Mouse (Mus musculus) G1E-ER4 (cell line): Measurements from ENCODE around the gene Cldn20. TPM values are rescaled to one million over a fixed set of nuclear protein-coding genes. Genes with fewer than 3 reads are reported as not detected.

Experiments used
- GATA1 ChIP-seq: IDR thresholded peaks from one replicate; pipeline ENCODE4 v1.8.0; 2012; ENCODE audit warnings: low read length, inconsistent platforms
- polyA plus RNA-seq: library from polyadenylated mRNA; stranded (reverse); fragments of >175 nt; gene quantifications from 2 replicates; pipeline ENCODE4 v1.2.3, GENCODE M21; 2012

The Cldn20 gene
- not detected in 2 replicates for polyA plus RNA-seq

DNA sequence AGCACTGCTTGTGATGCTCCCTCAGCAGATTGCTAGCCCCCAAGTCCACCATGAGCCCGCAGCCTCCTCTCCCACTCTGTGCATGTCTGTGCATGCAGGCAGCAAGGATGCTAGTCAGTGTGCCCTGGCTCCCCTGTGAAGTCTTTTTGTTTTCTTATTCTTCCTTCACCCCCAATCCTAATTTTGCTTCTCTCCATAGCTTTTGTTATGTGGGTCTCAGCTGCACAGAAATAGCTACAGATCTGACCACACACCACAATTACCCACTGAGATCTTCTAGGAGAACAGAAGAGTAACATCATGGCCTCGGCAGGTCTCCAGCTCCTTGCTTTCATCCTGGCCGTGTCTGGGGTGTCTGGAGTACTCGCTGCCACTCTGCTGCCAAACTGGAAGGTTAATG is at the start of gene Cldn20:
Gene Cldn20 (plus strand): TSS at position 301 of the 400 bp plus-strand sequence.
- TF ChIP-seq GATA1, result no peak

DNA sequence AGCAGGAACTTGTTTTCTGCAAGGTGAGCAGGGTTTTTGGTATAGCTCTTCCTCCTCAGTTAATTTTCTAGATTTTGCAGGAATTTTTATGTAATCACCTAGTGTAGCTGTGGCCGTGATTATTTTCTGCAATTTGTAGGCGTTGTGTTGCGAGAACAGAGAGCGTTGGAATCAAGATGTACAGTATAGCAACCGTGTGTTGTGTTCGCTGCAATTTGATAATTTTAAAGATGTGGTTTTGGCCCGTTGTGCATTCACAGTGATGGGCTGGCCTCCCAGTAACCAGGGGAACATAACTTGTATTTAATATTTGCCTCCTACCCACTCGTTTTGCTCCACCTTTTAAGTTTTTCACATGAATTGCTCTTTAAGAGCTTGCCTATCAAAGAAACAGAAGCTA is 49.3 kb upstream of the Cldn20 start:
- TF ChIP-seq GATA1, result no peak

DNA sequence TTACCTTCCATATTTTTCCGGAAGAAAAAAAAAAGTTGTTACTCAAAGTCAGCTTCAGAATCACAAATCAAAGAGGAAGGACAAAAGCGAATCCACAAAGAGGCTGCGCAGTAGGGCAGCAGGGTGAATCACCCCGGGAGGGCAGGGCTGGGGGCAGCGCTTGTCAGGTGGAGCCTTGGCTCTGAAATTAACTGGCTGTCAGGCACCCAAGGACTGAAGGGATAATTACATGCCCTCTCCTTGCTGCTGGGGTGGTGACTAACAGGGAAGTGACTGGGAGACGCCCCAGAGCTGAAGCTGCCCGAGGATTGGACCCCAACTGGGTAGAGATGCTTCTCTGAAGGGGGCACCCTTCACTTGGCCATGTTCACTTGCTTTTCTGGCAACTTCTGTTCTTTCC is 46.5 kb upstream of the Cldn20 start:
- no peak for TF ChIP-seq GATA1

DNA sequence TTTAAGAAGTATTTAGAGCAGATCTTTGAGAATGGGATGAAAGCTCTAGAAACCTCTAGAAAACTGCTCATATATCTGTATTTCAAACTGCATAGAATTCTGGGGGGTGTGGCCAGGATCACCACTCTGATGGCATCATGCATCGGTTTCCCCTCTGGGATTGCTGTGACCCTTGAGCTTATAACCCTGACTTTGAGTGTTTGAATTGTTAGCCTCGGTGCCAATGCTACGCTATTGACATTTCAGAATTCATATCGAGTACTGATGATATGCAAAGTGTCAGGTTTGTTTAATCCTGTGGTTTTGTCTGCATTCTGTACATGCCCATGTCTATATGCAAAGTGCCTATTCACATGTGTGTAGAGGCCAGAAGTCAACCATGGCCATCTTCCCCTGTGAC is 45.1 kb upstream of the Cldn20 start:
- no peak for TF ChIP-seq GATA1

DNA sequence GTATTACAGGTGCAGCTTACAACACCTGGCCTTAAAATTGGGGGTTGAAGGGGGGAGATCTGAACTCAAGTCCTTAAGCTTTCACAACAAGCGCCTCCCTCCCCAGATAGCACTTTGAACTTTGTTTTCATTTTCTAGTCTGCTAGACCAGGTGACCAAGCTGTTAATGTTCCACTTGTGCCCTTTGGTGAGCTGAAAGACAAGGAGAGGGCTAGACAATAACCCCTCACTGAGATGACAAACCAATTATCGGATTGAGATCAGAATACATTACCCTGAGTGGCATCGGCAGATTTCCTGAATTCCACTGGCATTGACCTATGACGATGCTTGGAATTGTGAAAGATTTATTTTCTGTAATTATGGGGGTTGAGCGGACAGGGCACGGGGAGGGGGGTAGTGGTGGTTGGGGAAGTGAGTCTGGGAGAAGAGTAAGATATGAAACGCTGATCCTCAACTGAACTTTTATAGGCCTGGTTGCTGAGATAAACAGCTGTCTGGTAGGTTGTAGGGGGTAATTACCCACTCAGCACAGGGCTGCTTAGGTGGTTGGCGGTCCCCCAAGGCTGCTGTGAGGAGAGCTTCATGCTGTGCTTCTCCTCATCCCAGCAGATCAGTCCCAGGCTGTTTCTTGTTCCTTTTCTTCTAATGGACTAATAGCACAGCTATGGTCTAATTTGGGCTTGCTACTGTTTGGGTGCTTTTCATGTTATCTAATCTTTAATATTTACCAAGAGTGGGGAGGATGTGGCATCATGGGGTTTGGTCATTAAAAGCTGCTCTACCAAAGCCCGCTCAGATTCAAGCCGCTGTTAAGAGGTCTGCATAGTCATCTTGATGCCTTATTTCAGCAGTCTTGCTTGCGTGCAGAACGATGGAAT is 44.4 kb upstream of the Cldn20 start:
- TF ChIP-seq GATA1, result no peak

DNA sequence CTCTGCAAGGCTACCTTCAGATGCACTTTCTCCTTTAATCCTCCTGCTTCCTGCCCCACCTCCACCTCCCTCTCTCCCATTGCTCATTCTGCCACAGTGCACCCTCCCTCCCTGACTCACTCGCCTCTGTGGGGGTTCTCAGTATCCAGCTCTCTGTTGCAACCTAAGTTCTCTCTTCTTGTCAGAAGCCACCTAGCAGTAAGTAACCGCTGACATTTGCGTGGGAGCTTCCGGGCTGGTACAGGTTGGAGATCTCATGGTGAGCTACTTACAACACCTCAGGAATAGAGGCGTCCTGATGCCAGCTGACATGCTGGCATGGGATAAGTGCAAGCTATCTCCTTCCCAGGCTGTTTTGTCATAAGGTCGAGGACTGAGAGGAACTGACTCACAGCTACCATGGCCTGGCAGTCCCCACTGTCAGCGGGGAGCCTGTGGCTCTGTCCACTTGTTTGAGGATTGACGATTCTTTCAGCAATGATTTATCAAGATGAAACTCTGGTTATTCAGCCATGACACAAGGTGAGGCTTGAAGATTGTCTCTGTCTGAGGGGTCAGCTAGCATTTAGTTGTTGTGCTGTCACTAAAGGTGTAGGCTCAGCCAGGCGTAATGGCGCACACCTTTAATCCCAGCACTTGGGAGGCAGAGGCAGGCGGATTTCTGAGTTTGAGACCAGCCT is 42.0 kb upstream of the Cldn20 start:
- no peak for TF ChIP-seq GATA1

DNA sequence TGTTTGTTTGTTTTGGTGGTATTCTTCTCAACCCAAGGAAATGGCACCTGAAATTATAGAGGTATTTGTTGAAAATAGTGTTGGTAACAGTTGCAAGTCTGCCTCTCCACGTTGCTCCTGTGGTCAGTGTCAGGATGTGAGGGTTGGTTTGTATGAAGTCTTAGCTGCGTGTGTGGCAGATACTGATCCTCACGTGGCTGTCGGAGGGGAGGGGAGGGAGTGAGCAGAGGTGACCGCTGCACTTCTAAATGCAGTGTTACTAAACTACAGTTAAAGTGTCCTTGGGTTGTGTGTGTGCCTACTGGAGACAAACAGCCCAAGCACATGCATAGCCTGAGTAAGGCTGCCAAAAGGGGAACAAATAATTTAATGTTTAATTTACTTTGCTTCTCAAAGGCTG is 41.3 kb upstream of the Cldn20 start:
- TF ChIP-seq GATA1, result no peak

DNA sequence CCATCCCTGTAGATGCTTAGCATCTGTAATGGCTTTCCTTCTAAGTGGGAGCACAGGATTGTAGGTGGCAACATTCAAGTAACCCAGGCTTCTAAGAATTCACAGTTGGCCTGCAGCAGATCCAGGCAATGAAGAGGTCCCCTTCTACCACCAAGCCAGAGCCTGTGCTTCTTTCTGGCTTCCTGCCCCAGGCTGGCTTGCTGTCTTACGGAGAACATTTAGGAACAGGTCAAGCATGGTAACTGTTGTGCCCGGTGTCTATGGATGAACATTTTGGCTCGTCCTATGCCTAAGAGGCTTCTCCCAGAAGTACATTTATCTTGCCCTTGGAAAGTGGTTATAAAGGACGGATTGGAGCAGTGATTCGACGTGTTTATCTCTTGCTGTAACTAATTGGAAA is 40.7 kb upstream of the Cldn20 start:
- no peak for TF ChIP-seq GATA1

DNA sequence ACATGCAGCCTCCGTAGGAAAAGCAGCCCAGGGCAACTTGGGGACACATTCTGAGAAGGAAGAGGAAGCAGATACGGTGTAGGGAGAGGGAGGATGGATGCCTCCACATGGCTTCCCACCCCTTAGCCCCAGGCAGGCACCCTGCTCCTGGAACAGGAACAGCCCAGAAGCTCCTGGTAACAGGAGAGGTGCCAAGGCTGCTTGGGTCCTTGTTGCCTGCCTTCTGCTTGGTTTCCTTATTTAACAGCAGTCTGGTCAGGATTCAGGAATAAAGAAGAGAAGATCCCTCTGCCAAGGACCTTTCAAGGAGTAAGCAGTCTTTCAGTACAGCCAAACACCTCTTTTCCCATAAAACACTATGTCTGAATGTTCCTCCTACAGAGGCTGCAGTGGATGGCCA is 36.8 kb upstream of the Cldn20 start:
- no peak for TF ChIP-seq GATA1

DNA sequence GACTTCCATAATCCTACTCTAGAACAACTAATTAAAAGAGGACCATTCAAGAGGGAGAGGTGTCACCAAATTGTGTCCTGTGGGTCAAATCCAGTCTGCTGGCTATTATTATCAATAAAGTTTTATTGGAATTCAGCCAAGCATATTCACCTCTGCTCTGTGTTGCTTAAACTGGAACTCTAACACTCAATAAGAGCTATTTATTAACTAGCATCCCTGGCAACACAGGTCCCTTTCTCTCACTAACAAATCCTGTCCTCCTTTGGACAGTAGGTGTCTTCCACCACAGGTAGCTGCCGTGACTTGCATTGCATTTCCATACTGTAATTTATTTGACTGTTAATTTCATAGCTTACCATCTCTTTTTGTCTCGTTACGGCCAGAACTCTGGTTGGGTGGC is 36.3 kb upstream of the Cldn20 start:
- no peak for TF ChIP-seq GATA1

DNA sequence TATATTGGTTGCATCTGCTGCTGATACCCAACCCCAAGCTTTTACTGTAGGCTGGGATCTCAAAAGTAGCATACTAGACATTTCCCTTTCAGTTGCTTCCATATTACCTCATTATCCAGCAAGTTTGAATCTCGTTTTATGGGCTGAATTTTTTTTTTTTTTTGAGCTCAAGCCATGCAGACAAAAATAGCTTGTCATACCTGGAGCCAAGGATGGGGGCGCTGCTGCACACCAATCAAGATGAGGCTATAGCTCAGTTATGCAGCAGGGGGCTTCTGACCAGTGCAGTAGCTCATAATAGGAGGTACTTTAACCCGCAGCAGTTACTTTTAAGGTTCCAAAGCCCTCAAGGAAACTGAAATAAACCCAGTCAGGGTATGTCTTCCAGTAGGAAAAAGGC is 34.3 kb upstream of the Cldn20 start:
- no peak for TF ChIP-seq GATA1

DNA sequence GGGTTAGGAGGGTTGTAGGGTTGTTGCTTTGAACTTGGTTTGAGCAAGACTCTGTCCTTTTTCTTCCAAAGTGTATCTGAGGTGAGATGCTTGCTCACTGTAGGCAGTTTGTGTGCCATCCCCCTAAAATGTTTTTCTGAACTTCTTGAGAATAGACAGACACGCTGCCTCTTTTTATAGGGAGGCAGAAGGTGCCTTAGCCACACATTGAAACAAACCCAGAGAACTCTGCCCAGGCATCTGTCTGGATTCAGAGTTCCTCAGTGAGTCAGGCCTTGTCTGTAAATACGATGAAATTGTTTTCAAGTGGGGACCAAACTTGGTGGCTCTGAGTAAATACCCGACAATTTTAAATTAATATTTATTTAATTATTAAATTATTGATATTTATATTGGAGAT is 33.8 kb upstream of the Cldn20 start:
- TF ChIP-seq GATA1, result no peak

DNA sequence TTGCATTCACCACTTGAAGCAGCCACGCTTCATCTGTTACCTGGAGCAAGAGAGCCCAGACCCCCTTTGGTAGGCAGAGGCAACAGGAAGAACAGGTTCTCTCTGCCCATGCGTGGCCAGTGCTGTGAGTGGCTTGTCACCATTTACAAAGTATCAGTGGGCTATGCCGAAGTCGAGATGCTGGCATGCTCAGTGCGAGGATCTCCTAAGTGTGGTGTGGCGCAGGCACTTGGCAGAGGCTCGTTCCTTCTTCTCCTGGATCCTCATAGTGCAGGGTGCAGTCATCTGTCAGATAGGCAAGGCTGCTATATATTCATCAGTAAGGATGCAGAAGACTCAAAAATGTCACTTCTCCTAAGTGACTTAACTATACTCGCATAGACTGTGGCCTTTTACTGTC is 32.9 kb upstream of the Cldn20 start:
- no peak for TF ChIP-seq GATA1

DNA sequence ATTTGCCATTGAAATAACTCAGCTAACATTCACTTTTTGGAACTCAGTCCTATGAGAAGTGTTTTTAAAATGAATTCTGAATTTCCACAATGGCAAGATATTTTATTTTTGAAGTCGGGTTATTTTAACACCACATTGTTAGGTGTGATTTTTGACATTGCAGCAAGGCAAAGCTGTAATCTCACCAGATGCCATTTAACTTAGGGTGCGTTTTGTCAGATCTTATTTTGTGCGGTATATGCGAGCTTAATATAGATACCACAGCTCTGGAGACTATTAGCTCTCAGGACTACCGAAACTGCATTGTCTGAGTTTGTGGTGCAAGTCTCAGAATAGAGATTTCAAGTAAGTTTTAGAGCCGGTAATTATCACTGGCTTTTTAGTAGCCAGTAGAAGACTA is 32.3 kb upstream of the Cldn20 start:
- TF ChIP-seq GATA1, result no peak

DNA sequence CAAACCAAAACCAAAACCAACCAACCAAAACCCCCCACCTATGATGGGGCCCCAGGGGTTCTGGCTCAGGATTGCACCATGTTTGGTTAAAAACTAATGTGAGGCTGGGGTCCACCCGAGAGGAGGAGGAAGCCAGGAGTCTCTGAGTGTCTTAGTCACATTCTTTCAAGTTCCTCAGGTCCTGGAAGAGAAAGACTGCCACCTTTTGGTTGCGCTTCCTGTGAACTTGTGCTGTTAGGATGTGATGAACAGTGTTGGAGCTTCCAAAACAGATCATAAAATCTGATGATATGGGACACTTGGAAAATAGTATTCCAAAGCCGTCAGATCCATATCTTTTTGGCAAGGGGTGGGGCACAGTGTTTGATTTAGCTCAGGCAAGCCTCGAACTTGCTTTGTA is 31.4 kb upstream of the Cldn20 start:
- TF ChIP-seq GATA1, result no peak

DNA sequence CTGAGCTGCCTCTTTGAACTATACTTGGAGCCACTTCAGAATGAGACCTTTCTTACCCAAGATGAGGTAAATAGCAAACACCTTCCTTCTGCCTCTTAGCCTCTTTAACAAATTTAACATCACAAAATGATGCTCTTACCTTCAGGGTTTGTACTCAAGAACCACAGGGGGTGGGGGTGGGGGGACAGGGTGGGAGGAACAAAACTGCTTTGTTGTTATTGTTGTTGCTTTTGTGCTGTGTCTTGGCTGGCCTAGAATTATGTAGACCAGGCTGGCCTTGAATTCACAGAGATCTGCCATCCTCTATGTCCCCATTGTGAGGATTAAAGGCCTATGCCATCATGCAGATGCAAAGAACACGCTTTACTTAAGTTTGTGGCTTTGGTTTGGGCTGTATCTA is 26.6 kb upstream of the Cldn20 start:
- TF ChIP-seq GATA1, result no peak

DNA sequence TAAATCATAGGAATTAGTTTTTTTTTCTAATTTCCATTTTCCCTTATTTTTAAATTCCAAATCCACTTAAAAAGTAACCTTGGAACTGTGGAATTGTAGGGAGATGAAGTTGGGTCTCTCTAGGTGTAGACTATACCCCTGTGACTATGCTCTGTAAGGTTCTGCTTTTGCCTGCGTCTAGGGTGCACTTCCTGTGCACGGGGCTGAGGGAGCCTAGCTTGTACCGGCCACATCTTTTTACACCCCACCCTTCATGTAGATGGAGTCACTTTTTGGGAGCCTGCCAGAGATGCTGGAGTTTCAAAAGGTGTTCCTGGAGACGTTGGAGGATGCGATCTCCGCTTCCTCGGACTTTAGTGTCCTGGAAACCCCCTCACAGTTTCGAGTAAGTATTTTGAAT is 25.8 kb upstream of the Cldn20 start:
- TF ChIP-seq GATA1, result no peak

DNA sequence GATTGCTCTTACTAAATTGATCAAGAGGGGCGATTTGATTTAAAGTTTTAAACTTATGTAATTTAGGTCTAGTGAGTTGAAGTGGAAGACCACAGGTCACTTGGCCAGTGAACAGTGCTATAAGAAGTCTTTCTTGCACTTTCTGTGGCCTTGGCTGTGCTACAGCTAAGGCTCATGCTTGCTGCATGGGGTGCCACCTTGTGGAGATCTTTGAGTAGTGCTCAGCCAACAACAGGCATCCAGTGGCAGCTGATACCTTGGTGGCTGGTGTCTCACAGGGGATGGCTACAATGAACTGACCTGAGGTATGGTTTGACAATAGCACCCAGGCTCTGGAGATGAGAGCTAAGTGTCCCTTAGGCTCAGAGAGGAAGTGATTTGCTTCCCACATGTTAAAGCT is 22.5 kb upstream of the Cldn20 start:
- TF ChIP-seq GATA1, result no peak
